Mouse (Mus musculus) liver, adult (tissue): Measurements from ENCODE around the gene Mtfr2.

Source experiments
- GATA4 ChIP-seq: IDR thresholded peaks from 2 replicates; pipeline ENCODE4 v1.6.1; 2014; ENCODE audit warnings: mild to moderate bottlenecking, low read length; ENCODE audit not compliant: insufficient replicate concordance

Mtfr2 gene

GRCm38 (mm10) chr10:20408336-20408735 is 60.8 kb downstream of the Mtfr2 start:
- TF ChIP-seq GATA4, result no peak

GRCm38 (mm10) chr10:20409181-20409580 is 61.6 kb downstream of the Mtfr2 start:
- no peak for TF ChIP-seq GATA4
